Comparison of ENCODE assay signal across 21 mouse cellular contexts in genomic region chr13:49321452-49321851, GRCm38 (mm10). TPM values are rescaled to one million over a fixed set of nuclear protein-coding genes. Genes with fewer than 3 reads are reported as not detected.
DNase-seq lines count a peak whose midpoint lies in the region; ATAC-seq and TF ChIP-seq lines count a peak whose summit lies in the region.
"Had no signal": no experiment of that assay in that cellular context is flagged by ENCODE, and none has a peak within 500 bp of the region (broad histone marks: within the 10 kb centered on the region; RNA-seq: fewer than 3 reads in every experiment).

No protein-coding gene starts in this region.

- H3K4me3 ChIP-seq in left cerebral cortex, adult 2 months = no peak overlapping the region
- H3K4me3 ChIP-seq in myocyte = no peak overlapping the region
- no peak overlapping the region for H3K4me3 ChIP-seq in forebrain, embryonic 16.5 days (replicated peaks; ENCODE audit: low read length)
- no peak overlapping the region for H3K4me3 ChIP-seq in liver, postnatal 0 days (ENCODE audit: low read depth, low read length)
- H3K4me3 ChIP-seq: hindbrain, embryonic 13.5 days; kidney, embryonic 15.5 days had no signal

- intact Hi-C loops in left cerebral cortex, adult 2 months (cut with DNase I) = loop anchor here (5.0 kb wide), 1 partner anchor 326 kb away; no protein-coding TSS in a partner anchor

- DNase-seq in left cerebral cortex, adult 2 months (ENCODE audit: extremely low spot score in 1 of 2, low spot score in 2 of 2) = no peak
- DNase-seq in left cerebral cortex, adult 8-10 months (ENCODE audit: low spot score in 2 of 2) = no peak
- DNase-seq in Muller cell, postnatal 12 days (ENCODE audit: inconsistent ontology term) = peak; percentile 76
- no peak for DNase-seq in liver, postnatal 0 days
- DNase-seq: embryo, embryonic 11 days; forebrain, postnatal 0 days; gastrocnemius, postnatal 36 days; heart, postnatal 10 days; kidney, postnatal 4 days; layer of hippocampus, adult 9-11 months; lung, adult 2 months; lung, postnatal 36 days; midbrain, embryonic 14.5 days; thymus, postnatal 4 days had no signal

- no peak for TF ChIP-seq EP300 in liver, postnatal 0 days (IDR thresholded peaks at IDR 0.05; ENCODE audit: low read depth)

- H3K27me3 ChIP-seq in myocyte (ENCODE audit: control insufficient read depth, insufficient read depth, insufficient read length) = no peaks in the 10 kb centered on the region
- H3K27me3 ChIP-seq in forebrain, embryonic 16.5 days (replicated peaks; ENCODE audit: control insufficient read depth, insufficient read depth, low read length) = no peaks in the 10 kb centered on the region
- H3K27me3 ChIP-seq in liver, postnatal 0 days (ENCODE audit: insufficient read depth, low read length) = no peaks in the 10 kb centered on the region
- H3K27me3 ChIP-seq: kidney, embryonic 15.5 days had no signal

- H3K79me2 ChIP-seq in myocyte (ENCODE audit: control insufficient read depth, insufficient read depth) = peaks cover 23% of the 10 kb centered on the region

- no peak for TF ChIP-seq CTCF in left cerebral cortex, adult 2 months (IDR thresholded peaks at IDR 0.05)
- TF ChIP-seq CTCF in liver, postnatal 0 days (IDR thresholded peaks at IDR 0.05; ENCODE audit: low read depth) = no peak

- H3K27ac ChIP-seq in left cerebral cortex, adult 2 months = peak overlapping the region; percentile 74; the same call in 1 of the 2 replicates
- no peak overlapping the region for H3K27ac ChIP-seq in forebrain, embryonic 16.5 days (ENCODE audit: low read length)
- no peak overlapping the region for H3K27ac ChIP-seq in liver, postnatal 0 days (ENCODE audit: low read depth)
- H3K27ac ChIP-seq: hindbrain, embryonic 13.5 days; kidney, embryonic 15.5 days had no signal

- H3K36me3 ChIP-seq in myocyte (ENCODE audit: control insufficient read depth, insufficient read depth) = no peaks in the 10 kb centered on the region
- no peaks in the 10 kb centered on the region for H3K36me3 ChIP-seq in forebrain, embryonic 16.5 days (ENCODE audit: control insufficient read depth, insufficient read depth)
- H3K36me3 ChIP-seq in liver, postnatal 0 days (replicated peaks; ENCODE audit: insufficient read depth, low read length) = no peaks in the 10 kb centered on the region
- H3K36me3 ChIP-seq: hindbrain, embryonic 13.5 days; kidney, embryonic 15.5 days had no signal

- peaks cover 46% of the 10 kb centered on the region for H3K4me1 ChIP-seq in forebrain, embryonic 16.5 days (replicated peaks; ENCODE audit: control insufficient read depth, insufficient read depth, low read length)
- 0 out of 2 replicates have a peak, but pooled peaks cover 4% of the 10 kb centered on the region for H3K4me1 ChIP-seq in liver, postnatal 0 days (ENCODE audit: insufficient read depth)

- H3ac ChIP-seq in myocyte (ENCODE audit: control insufficient read depth, insufficient read length) = no peak overlapping the region

- TF ChIP-seq POLR2A in myocyte (IDR thresholded peaks at IDR 0.05; ENCODE audit: insufficient read length, low read depth) = no peak

- peak overlapping the region; percentile 92 for H3K4me2 ChIP-seq in myocyte (ENCODE audit: low read depth)
- no peak overlapping the region for H3K4me2 ChIP-seq in forebrain, embryonic 16.5 days (ENCODE audit: low read length)
- H3K4me2 ChIP-seq in liver, postnatal 0 days (ENCODE audit: low read depth, low read length) = no peak overlapping the region
- H3K4me2 ChIP-seq: heart, embryonic 11.5 days; kidney, embryonic 15.5 days; liver, embryonic 11.5 days had no signal

- ATAC-seq in granulocyte monocyte progenitor cell, adult 5-6 weeks (replicated peaks; ENCODE audit: poor library complexity, severe bottlenecking) = peak; percentile 73
- ATAC-seq in forebrain, embryonic 16.5 days = no peak
- ATAC-seq in liver, postnatal 0 days = no peak
- ATAC-seq: forebrain, postnatal 0 days had no signal

- no peaks in the 10 kb centered on the region for H3K9me3 ChIP-seq in forebrain, embryonic 16.5 days (ENCODE audit: control insufficient read depth, low read length)
- no peaks in the 10 kb centered on the region for H3K9me3 ChIP-seq in liver, postnatal 0 days (ENCODE audit: low read length)
- H3K9me3 ChIP-seq: hindbrain, embryonic 13.5 days; kidney, embryonic 15.5 days had no signal

- WGBS in forebrain, embryonic 16.5 days = 81% methylated on average over 3 of the region's 3 CpGs
- WGBS in liver, postnatal 0 days (ENCODE audit: insufficient replicate concordance) = 25% methylated on average over 3 of the region's 3 CpGs

- H3K9ac ChIP-seq in forebrain, embryonic 16.5 days (replicated peaks; ENCODE audit: low read depth, low read length) = no peak overlapping the region
- H3K9ac ChIP-seq in liver, postnatal 0 days (replicated peaks) = no peak overlapping the region
- H3K9ac ChIP-seq: forebrain, postnatal 0 days; hindbrain, embryonic 13.5 days; kidney, embryonic 15.5 days had no signal

TF ChIP-seq in myocyte, 11 proteins besides CTCF, POLR2A, EP300 and RAD21:
- TF ChIP-seq MAX (IDR thresholded peaks at IDR 0.05; ENCODE audit: low read depth) (peak; percentile 7), CEBPB (IDR thresholded peaks at IDR 0.05; ENCODE audit: insufficient read depth, poor library complexity, severe bottlenecking) (no peak), MYOD1 (IDR thresholded peaks at IDR 0.05; ENCODE audit: control insufficient read depth in 1 of 3, insufficient read length in 2 of 3, low read depth in 2 of 3) (peak in 2 of 3 experiments; percentile 43 to 61), E2F4 (IDR thresholded peaks at IDR 0.05; ENCODE audit: insufficient read depth) (no peak), SRF (IDR thresholded peaks at IDR 0.05; ENCODE audit: control insufficient read depth, insufficient read length, low read depth) (no peak), MYOG (IDR thresholded peaks at IDR 0.05; ENCODE audit: control insufficient read depth in 1 of 3, insufficient read depth in 1 of 3, insufficient read length in 2 of 3, low read depth in 2 of 3) (peak in 1 of 3 experiments; percentile 61), USF1 (IDR thresholded peaks at IDR 0.05; ENCODE audit: low read depth) (no peak), REST (IDR thresholded peaks at IDR 0.05; ENCODE audit: insufficient read depth, insufficient read length) (no peak), TCF3 (IDR thresholded peaks at IDR 0.05; ENCODE audit: insufficient read length, low read depth) (no peak), POLR2AphosphoS2 (IDR thresholded peaks at IDR 0.05; ENCODE audit: insufficient read length, low read depth) (no peak), TCF12 (IDR thresholded peaks at IDR 0.05; ENCODE audit: insufficient read depth, poor library complexity, severe bottlenecking) (no peak)

RNA-seq across cellular contexts. Expression of gene Fgd3, which starts 1.3 kb away (rescaled TPM):
- total RNA-seq in left cerebral cortex, adult 2 months (2021) = 1 to 10 TPM; 6.7 to 7.1 TPM
- 10 to 100 TPM in 1 of 4 experiments, 1 to 10 TPM in 3; 8.8 to 10.1 (median 8.9) TPM for total RNA-seq in left cerebral cortex, adult 8-10 months (2022)
- 6.6 and 7.0 TPM in 2 replicates for total RNA-seq in granulocyte monocyte progenitor cell, adult 5-6 weeks (2014; fragmentation: Nextera tagmentation)
- total RNA-seq in granulocyte monocyte progenitor cell, adult 5-6 weeks (2017) = 6.2 and 8.9 TPM in 2 replicates
- polyA plus RNA-seq in myocyte (2012; fragmentation: generic; extraction: Trizol) = 15.5 TPM
- polyA plus RNA-seq in forebrain, embryonic 16.5 days (2015; fragmentation: Nextera tagmentation; extraction: Ambion mirVana) = 3.1 and 4.2 TPM in 2 replicates
- polyA plus RNA-seq in liver, postnatal 0 days (2015; fragmentation: Nextera tagmentation; extraction: Ambion mirVana) = 0.57 and 0.62 TPM in 2 replicates

RNA-seq across cellular contexts. Expression of gene Bicd2, which starts 19.9 kb away (rescaled TPM):
- 10 to 100 TPM; 53.9 to 54.6 TPM for total RNA-seq in left cerebral cortex, adult 2 months (2021)
- 10 to 100 TPM; 40.2 to 45.5 (median 43.1) TPM for total RNA-seq in left cerebral cortex, adult 8-10 months (2022)
- total RNA-seq in granulocyte monocyte progenitor cell, adult 5-6 weeks (2014; fragmentation: Nextera tagmentation) = 13.8 and 13.9 TPM in 2 replicates
- 20.6 and 22.8 TPM in 2 replicates for total RNA-seq in granulocyte monocyte progenitor cell, adult 5-6 weeks (2017)
- polyA plus RNA-seq in myocyte (2012; fragmentation: generic; extraction: Trizol) = 94.9 TPM
- 30.1 and 31.5 TPM in 2 replicates for polyA plus RNA-seq in forebrain, embryonic 16.5 days (2015; fragmentation: Nextera tagmentation; extraction: Ambion mirVana)
- 4.9 and 5.8 TPM in 2 replicates for polyA plus RNA-seq in liver, postnatal 0 days (2015; fragmentation: Nextera tagmentation; extraction: Ambion mirVana)
